Mouse (Mus musculus) liver, embryonic 16.5 days (tissue): ENCODE results near the gene Slc28a1. TPM values are rescaled to one million over a fixed set of nuclear protein-coding genes. Genes with fewer than 3 reads are reported as not detected.
A peak's percentile ranks its signal among the peaks of the same experiment; 100 is the strongest.

ENCODE experiments used
- ATAC-seq: fragments of 200-750 bp; cut with Nextera tagmentation; 2 replicates; pipeline ENCODE4 v1.8.0; 2017; ENCODE audit warnings: low read depth, mild to moderate bottlenecking, moderate number of reproducible peaks, moderate library complexity
- H3K27ac ChIP-seq: fragments of 300-500 bp; sonication (generic); 2 replicates; pipeline ENCODE4 v1.5.1; 2014; ENCODE audit warnings: mild to moderate bottlenecking, low read length
- H3K27me3 ChIP-seq: fragments of 300-500 bp; sonication (generic); 2 replicates; pipeline ENCODE4 v1.6.1; 2014; ENCODE audit warnings: low read depth, low read length, mixed read lengths; ENCODE audit not compliant: control insufficient read depth, insufficient read depth
- H3K36me3 ChIP-seq: fragments of 300-500 bp; sonication (generic); 2 replicates; pipeline ENCODE4 v1.6.1; 2014; ENCODE audit warnings: mild to moderate bottlenecking; ENCODE audit not compliant: control insufficient read depth, insufficient read depth
- H3K4me1 ChIP-seq: fragments of 300-500 bp; sonication (generic); 2 replicates; pipeline ENCODE4 v1.6.1; 2014; ENCODE audit warnings: low read depth, low read length, mixed read lengths; ENCODE audit not compliant: control insufficient read depth
- H3K4me2 ChIP-seq: fragments of 300-500 bp; sonication (generic); 2 replicates; pipeline ENCODE4 v1.6.1; 2014; ENCODE audit warnings: low read depth, low read length, mixed read lengths
- H3K4me3 ChIP-seq: fragments of 300-500 bp; sonication (generic); 2 replicates; pipeline ENCODE4 v1.5.1; 2014; ENCODE audit warnings: low read depth, mild to moderate bottlenecking, low read length
- H3K9ac ChIP-seq: fragments of 300-500 bp; sonication (generic); 2 replicates; pipeline ENCODE4 v1.6.1; 2014; ENCODE audit warnings: low read depth, low read length
- H3K9me3 ChIP-seq: fragments of 300-500 bp; sonication (generic); replicated peaks from 2 replicates; pipeline ENCODE4 v1.6.1; 2016; ENCODE audit warnings: low read length; ENCODE audit not compliant: control insufficient read depth
- WGBS: fragments of 180-500 bp; shearing (Covaris S2); extraction: QIAGEN DNeasy Blood & Tissue Kit; methylation state at CpG from one replicate; pipeline ENCODE4 v1.1.7; 2014; ENCODE audit not compliant: insufficient replicate concordance; 5-methylcytosine and 5-hydroxymethylcytosine counted together
- polyA plus RNA-seq: library from polyadenylated mRNA; unstranded; fragments of >200 nt; fragmentation: Nextera tagmentation; extraction: Ambion mirVana; gene quantifications from 2 replicates; pipeline ENCODE4 v1.2.1, GENCODE M21; 2015

Slc28a1 gene
- polyA plus RNA-seq, 1 experiment from 2014 or later = 0.96 TPM

DNA sequence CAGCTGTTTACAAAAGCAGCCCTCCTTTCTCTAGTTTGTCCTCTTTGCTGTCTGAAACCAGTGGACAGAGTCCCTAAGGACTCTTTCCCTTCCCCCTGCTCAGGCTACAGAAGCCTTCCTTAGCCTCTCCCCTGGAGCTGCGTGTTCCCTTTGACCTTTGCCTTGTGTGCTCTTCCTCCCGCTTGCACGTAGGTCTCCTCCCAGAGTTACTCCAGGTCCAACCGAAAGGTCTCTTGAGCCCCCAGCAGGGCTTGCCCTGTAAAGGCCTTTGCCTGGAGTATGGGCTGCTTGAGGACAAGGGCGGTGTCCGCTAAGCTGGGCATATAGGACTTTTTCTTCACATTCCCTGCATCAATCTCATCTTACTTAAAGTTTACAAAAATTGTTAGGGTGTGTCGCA lies 104.7 kb downstream of the Slc28a1 start:
- peak; percentile 59 for ATAC-seq
- Histone ChIP-seq H3K27ac (no peak overlapping the region), H3K9ac (no peak overlapping the region), H3K36me3 (no peaks in the 10 kb centered on the region), H3K4me3 (no peak overlapping the region), H3K27me3 (peaks cover 7% of the 10 kb centered on the region), H3K9me3 (no peaks in the 10 kb centered on the region), H3K4me2 (no peak overlapping the region), H3K4me1 (peaks cover 5% of the 10 kb centered on the region; the same call in 1 of the 2 replicates)
- 61% methylated on average over 7 of the region's 7 CpGs for WGBS

Other genes with a start within 250 kb of the Slc28a1 start
- 10.8 and 12.1 TPM in 2 replicates for gene Wdr73, start 213.5 kb upstream of the Slc28a1 start, polyA plus RNA-seq
- 1.2 and 1.6 TPM in 2 replicates for gene Nmb, start 209.7 kb upstream of the Slc28a1 start, polyA plus RNA-seq
- 98.7 and 99.0 TPM in 2 replicates for gene Sec11a, start 167.0 kb upstream of the Slc28a1 start, polyA plus RNA-seq
- 7.1 and 8.1 TPM in 2 replicates for gene Zfp592, start 121.1 kb upstream of the Slc28a1 start, polyA plus RNA-seq
- gene Alpk3, start 57.2 kb upstream of the Slc28a1 start, polyA plus RNA-seq = 0.09 and 0.20 TPM in 2 replicates
- 1.1 and 1.2 TPM in 2 replicates for gene Pde8a, start 98.8 kb downstream of the Slc28a1 start, polyA plus RNA-seq
- gene Rps17, start 230.5 kb downstream of the Slc28a1 start, polyA plus RNA-seq = 564 and 643 TPM in 2 replicates